Mouse (Mus musculus) stomach, postnatal 0 days (tissue): Measurements from ENCODE around the gene Glyctk. TPM values are rescaled to one million over a fixed set of nuclear protein-coding genes. Genes with fewer than 3 reads are reported as not detected.
A peak's percentile ranks its signal among the peaks of the same experiment; 100 is the strongest.

ENCODE experiments used
- ATAC-seq: fragments of 200-750 bp; cut with Nextera tagmentation; 2 replicates; pipeline ENCODE4 v1.8.0; 2017; ENCODE audit not compliant: low FRiP score, low TSS enrichment
- DNase-seq: peaks from one replicate; pipeline ENCODE4 v3.0.0-alpha.2; 2016; ENCODE audit warnings: low spot score
- H3K27ac ChIP-seq: fragments of 300-500 bp; sonication (generic); replicated peaks from 2 replicates; pipeline ENCODE4 v1.5.1; 2014; ENCODE audit warnings: mild to moderate bottlenecking, control low read depth
- H3K27me3 ChIP-seq: fragments of 300-500 bp; sonication (generic); 2 replicates; pipeline ENCODE4 v1.6.1; 2014; ENCODE audit warnings: low read length; ENCODE audit not compliant: control insufficient read depth, insufficient read depth
- H3K36me3 ChIP-seq: fragments of 300-500 bp; sonication (generic); 2 replicates; pipeline ENCODE4 v1.6.1; 2014; ENCODE audit warnings: low read length, mixed read lengths; ENCODE audit not compliant: control insufficient read depth, insufficient read depth
- H3K4me1 ChIP-seq: fragments of 300-500 bp; sonication (generic); replicated peaks from 2 replicates; pipeline ENCODE4 v1.6.1; 2014; ENCODE audit warnings: antibody characterized with exemption; ENCODE audit not compliant: control insufficient read depth, insufficient read depth
- H3K4me2 ChIP-seq: fragments of 300-500 bp; sonication (generic); replicated peaks from 2 replicates; pipeline ENCODE4 v1.6.1; 2014; ENCODE audit warnings: low read depth, mild to moderate bottlenecking, control low read depth, moderate library complexity
- H3K4me3 ChIP-seq: fragments of 300-500 bp; sonication (generic); 2 replicates; pipeline ENCODE4 v1.5.1; 2014; ENCODE audit warnings: low read depth, low read length, control low read depth
- H3K9ac ChIP-seq: fragments of 300-500 bp; sonication (generic); 2 replicates; pipeline ENCODE4 v1.6.1; 2014; ENCODE audit warnings: mild to moderate bottlenecking, low read length, control low read depth, mixed read lengths
- H3K9me3 ChIP-seq: fragments of 300-500 bp; sonication (generic); 2 replicates; pipeline ENCODE4 v1.6.1; 2016; ENCODE audit warnings: low read length; ENCODE audit not compliant: control insufficient read depth
- CTCF ChIP-seq: IDR thresholded peaks from 2 replicates; pipeline ENCODE4 v1.5.1; 2016; ENCODE audit warnings: antibody characterized with exemption, low read depth, mild to moderate bottlenecking, moderate library complexity
- EP300 ChIP-seq: optimal IDR thresholded peaks from 2 replicates; pipeline ENCODE3; 2016; ENCODE audit warnings: antibody characterized with exemption
- WGBS: fragments of 180-500 bp; shearing (Covaris S2); extraction: QIAGEN DNeasy Blood & Tissue Kit; methylation state at CpG from one replicate; pipeline ENCODE4 v1.1.7; 2014; 5-methylcytosine and 5-hydroxymethylcytosine counted together
- polyA plus RNA-seq: library from polyadenylated mRNA; unstranded; fragments of >200 nt; fragmentation: Nextera tagmentation; extraction: Ambion mirVana; gene quantifications from 2 replicates; pipeline ENCODE4 v1.2.1, GENCODE M21; 2015

Gene Glyctk
- polyA plus RNA-seq, 1 experiment from 2014 or later = 0.70 TPM

DNA sequence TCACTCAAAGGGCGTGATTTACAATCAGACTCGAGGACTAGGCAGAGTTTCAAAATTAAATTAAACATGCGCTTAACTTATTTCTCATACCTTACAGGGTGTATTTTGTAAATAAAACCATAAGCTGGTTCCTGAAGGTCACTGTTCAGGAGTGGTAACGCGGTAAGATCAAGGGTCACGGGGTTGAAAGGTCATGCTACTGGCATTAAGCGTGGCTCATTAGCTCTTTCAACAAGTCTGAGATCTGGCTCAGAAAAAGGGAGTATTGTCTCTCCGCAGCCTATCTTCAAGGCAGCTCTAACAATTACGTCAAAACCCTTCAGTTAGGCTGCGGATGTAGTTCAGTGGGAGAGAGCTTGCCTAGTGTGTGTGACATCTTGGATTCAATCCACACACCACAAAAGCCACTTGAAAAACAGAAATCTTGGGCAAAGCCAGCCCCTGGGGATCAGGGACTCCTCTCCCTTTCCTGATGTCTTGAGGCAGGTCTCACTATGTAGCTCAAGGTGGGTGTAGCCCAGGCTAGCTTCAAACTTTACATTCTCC, 20.2 kb downstream of the Glyctk start:
- H3K9me3 ChIP-seq = no peaks in the 10 kb centered on the region
- 69% methylated on average over 10 of the region's 10 CpGs for WGBS
- ATAC-seq (no peak), DNase-seq (no peak)
- H3K4me2 ChIP-seq = no peak overlapping the region
- H3K4me1 ChIP-seq = no peaks in the 10 kb centered on the region
- H3K9ac ChIP-seq = no peak overlapping the region
- H3K27ac ChIP-seq = no peak overlapping the region
- no peaks in the 10 kb centered on the region for H3K27me3 ChIP-seq
- H3K36me3 ChIP-seq = no peaks in the 10 kb centered on the region
- H3K4me3 ChIP-seq = no peak overlapping the region
- TF ChIP-seq CTCF = no peak

DNA sequence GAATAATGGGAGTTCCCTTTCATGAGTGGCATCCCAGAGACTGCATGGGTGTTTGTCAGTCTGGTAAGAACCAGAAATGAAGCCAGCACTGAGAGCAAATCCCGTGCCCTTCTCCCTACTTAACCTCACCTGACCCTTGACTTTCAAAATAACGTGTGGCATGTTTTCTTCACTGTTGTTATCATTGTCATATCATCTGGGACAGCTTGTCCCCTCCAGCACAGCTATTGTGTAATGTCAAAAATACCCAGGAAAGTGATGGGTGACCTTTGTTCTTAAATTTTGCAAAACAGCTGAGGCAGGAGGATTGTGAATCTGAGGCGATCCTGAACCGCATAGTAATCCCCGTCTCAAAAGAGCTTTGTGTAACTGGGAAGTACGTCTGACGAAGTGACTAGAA, 27.7 kb downstream of the Glyctk start:
- no peaks in the 10 kb centered on the region for H3K9me3 ChIP-seq
- no peak for TF ChIP-seq CTCF
- no peak for TF ChIP-seq EP300
- ATAC-seq = no peak
- no peak overlapping the region for H3K27ac ChIP-seq
- no peak overlapping the region for H3K9ac ChIP-seq
- H3K4me2 ChIP-seq = no peak overlapping the region
- no peaks in the 10 kb centered on the region for H3K4me1 ChIP-seq
- DNase-seq = no peak
- WGBS = 78% methylated on average over 7 of the region's 7 CpGs
- H3K4me3 ChIP-seq = no peak overlapping the region
- no peaks in the 10 kb centered on the region for H3K36me3 ChIP-seq
- H3K27me3 ChIP-seq = no peaks in the 10 kb centered on the region

- WGBS = 77% methylated on average over 2 of the region's 2 CpGs
- Histone ChIP-seq H3K9ac (no peak overlapping the region), H3K4me3 (no peak overlapping the region), H3K27me3 (no peaks in the 10 kb centered on the region), H3K4me1 (no peaks in the 10 kb centered on the region), H3K27ac (no peak overlapping the region), H3K4me2 (no peak overlapping the region), H3K9me3 (no peaks in the 10 kb centered on the region), H3K36me3 (no peaks in the 10 kb centered on the region)
- TF ChIP-seq EP300 = no peak
- no peak for TF ChIP-seq CTCF
- no peak for ATAC-seq
- no peak for DNase-seq
Measured at GRCm38 (mm10) chr9:106129072-106129471, 28.9 kb downstream of the Glyctk start.

GRCm38 (mm10) chr9:106126786-106127251, 31.1 kb downstream of the Glyctk start:
- Histone ChIP-seq H3K9me3 (no peaks in the 10 kb centered on the region), H3K27me3 (no peaks in the 10 kb centered on the region), H3K4me2 (no peak overlapping the region), H3K27ac (no peak overlapping the region), H3K36me3 (no peaks in the 10 kb centered on the region), H3K9ac (no peak overlapping the region), H3K4me3 (no peak overlapping the region), H3K4me1 (no peaks in the 10 kb centered on the region)
- TF ChIP-seq EP300 = no peak
- no peak for TF ChIP-seq CTCF
- 55% methylated on average over 2 of the region's 2 CpGs for WGBS
- ATAC-seq (no peak), DNase-seq (no peak)

GRCm38 (mm10) chr9:106123599-106123998, 34.3 kb downstream of the Glyctk start:
- no peak overlapping the region for H3K9ac ChIP-seq
- whole genome bisulfite sequencing = 47% methylated on average over 4 of the region's 4 CpGs
- H3K4me2 ChIP-seq = no peak overlapping the region
- DNase-seq = peak; percentile 24
- H3K4me1 ChIP-seq = no peaks in the 10 kb centered on the region
- no peak for TF ChIP-seq EP300
- TF ChIP-seq CTCF = peak; percentile 77
- H3K27me3 ChIP-seq = no peaks in the 10 kb centered on the region
- H3K27ac ChIP-seq = no peak overlapping the region
- no peak for ATAC-seq
- no peak overlapping the region for H3K4me3 ChIP-seq
- H3K36me3 ChIP-seq = no peaks in the 10 kb centered on the region
- no peaks in the 10 kb centered on the region for H3K9me3 ChIP-seq

DNA sequence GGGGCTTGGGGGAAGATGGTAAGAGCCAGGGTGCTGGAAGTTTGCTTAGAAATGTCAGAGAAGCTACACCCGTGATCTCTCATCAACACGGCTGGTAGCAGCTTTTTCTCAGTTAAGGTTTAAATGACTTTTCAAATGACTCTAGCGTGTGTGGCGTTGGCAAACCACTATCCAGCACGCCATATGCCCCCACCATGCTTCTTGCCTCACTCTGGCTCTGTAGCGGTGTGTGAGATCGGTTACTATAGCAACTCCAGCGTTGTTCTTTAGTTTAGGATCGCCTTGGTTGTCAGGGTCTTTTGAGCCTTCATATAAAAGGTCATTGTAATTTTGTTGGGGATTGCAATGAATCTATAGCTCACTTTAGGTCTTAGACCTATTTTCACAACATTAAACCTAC, 38.9 kb downstream of the Glyctk start:
- Histone ChIP-seq H3K27me3 (no peaks in the 10 kb centered on the region), H3K9ac (no peak overlapping the region), H3K27ac (no peak overlapping the region), H3K36me3 (no peaks in the 10 kb centered on the region), H3K9me3 (no peaks in the 10 kb centered on the region), H3K4me2 (no peak overlapping the region), H3K4me1 (no peaks in the 10 kb centered on the region), H3K4me3 (no peak overlapping the region)
- DNase-seq (no peak), ATAC-seq (no peak)
- TF ChIP-seq EP300 (no peak), CTCF (no peak)
- WGBS = 75% methylated on average over 9 of the region's 9 CpGs
